Mouse (Mus musculus) olfactory bulb, adult 2 months (tissue): ENCODE data around the gene Dhx58.

Source experiments
- CTCF ChIP-seq: fragments of 200-500 bp; IDR thresholded peaks from 2 replicates; pipeline ENCODE4 v1.5.1; 2012; ENCODE audit warnings: low read depth, mild to moderate bottlenecking, low read length, moderate library complexity; ENCODE audit not compliant: insufficient read depth
- POLR2A ChIP-seq: fragments of 200-500 bp; IDR thresholded peaks from 2 replicates; pipeline ENCODE4 v1.6.1; 2012; ENCODE audit warnings: mild to moderate bottlenecking, low read depth, low read length, moderate library complexity; ENCODE audit not compliant: insufficient read depth

- TF ChIP-seq POLR2A (no peak), CTCF (peak; percentile 41; the same call in 1 of the 2 replicates)
Measured at GRCm38 (mm10) chr11:100714534-100714915, 10.5 kb upstream of the Dhx58 start.
